Mouse (Mus musculus) midbrain, postnatal 0 days (tissue): ENCODE data around the gene Pms2. TPM values are rescaled to one million over a fixed set of nuclear protein-coding genes. Genes with fewer than 3 reads are reported as not detected.
A peak's percentile ranks its signal among the peaks of the same experiment; 100 is the strongest.

ENCODE experiments used
- ATAC-seq: fragments of 200-750 bp; cut with Nextera tagmentation; 2 replicates; pipeline ENCODE4 v1.8.0; 2017; ENCODE audit warnings: moderate number of reproducible peaks, mild to moderate bottlenecking, moderate TSS enrichment, moderate library complexity; ENCODE audit not compliant: low FRiP score
- DNase-seq: peaks from one replicate; pipeline ENCODE4 v3.0.0-alpha.2; 2015; ENCODE audit warnings: low spot score
- H3K27ac ChIP-seq: fragments of 300-500 bp; sonication (generic); 2 replicates; pipeline ENCODE4 v1.5.1; 2014; ENCODE audit warnings: low read depth, mild to moderate bottlenecking, low read length, mixed read lengths
- H3K27me3 ChIP-seq: fragments of 300-500 bp; sonication (generic); 2 replicates; pipeline ENCODE4 v1.6.1; 2014; ENCODE audit warnings: low read length, control low read depth, mixed read lengths; ENCODE audit not compliant: insufficient read depth
- H3K36me3 ChIP-seq: fragments of 300-500 bp; sonication (generic); 2 replicates; pipeline ENCODE4 v1.6.1; 2014; ENCODE audit warnings: low read length, control low read depth, mixed read lengths; ENCODE audit not compliant: insufficient read depth
- H3K4me1 ChIP-seq: fragments of 300-500 bp; sonication (generic); 2 replicates; pipeline ENCODE4 v1.6.1; 2014; ENCODE audit warnings: mild to moderate bottlenecking, control low read depth, antibody characterized with exemption, low read length, mixed read lengths; ENCODE audit not compliant: insufficient read depth
- H3K4me2 ChIP-seq: fragments of 300-500 bp; sonication (generic); 2 replicates; pipeline ENCODE4 v1.6.1; 2014; ENCODE audit warnings: low read depth, mild to moderate bottlenecking, low read length, mixed read lengths; ENCODE audit not compliant: poor library complexity, severe bottlenecking
- H3K4me3 ChIP-seq: fragments of 300-500 bp; sonication (generic); 2 replicates; pipeline ENCODE4 v1.5.1; 2014; ENCODE audit warnings: low read depth, mild to moderate bottlenecking, low read length, moderate library complexity
- H3K9ac ChIP-seq: fragments of 300-500 bp; sonication (generic); replicated peaks from 2 replicates; pipeline ENCODE4 v1.6.1; 2014; ENCODE audit warnings: mild to moderate bottlenecking, low read length, moderate library complexity, mixed read lengths; ENCODE audit not compliant: poor library complexity, severe bottlenecking
- H3K9me3 ChIP-seq: fragments of 300-500 bp; sonication (generic); 2 replicates; pipeline ENCODE4 v1.6.1; 2016; ENCODE audit warnings: low read length, control low read depth
- CTCF ChIP-seq: IDR thresholded peaks from 2 replicates; pipeline ENCODE4 v1.5.1; 2016; ENCODE audit warnings: antibody characterized with exemption, mild to moderate bottlenecking
- WGBS: fragments of 180-500 bp; shearing (Covaris S2); extraction: QIAGEN DNeasy Blood & Tissue Kit; methylation state at CpG from one replicate; pipeline ENCODE4 v1.1.7; 2014; 5-methylcytosine and 5-hydroxymethylcytosine counted together
- polyA plus RNA-seq: library from polyadenylated mRNA; unstranded; fragments of >200 nt; fragmentation: Nextera tagmentation; extraction: Ambion mirVana; gene quantifications from 2 replicates; pipeline ENCODE4 v1.2.1, GENCODE M21; 2015
- total RNA-seq: library from RNA; depleted of rRNA; stranded (reverse); fragments of >200 nt; gene quantifications from 2 replicates; pipeline ENCODE4 v1.2.3, GENCODE M21; 2014

Gene Pms2
- total and polyA plus RNA-seq, 2 experiments from 2014 or later, result 14.0 to 24.8 TPM

- Histone ChIP-seq H3K9me3 (no peaks in the 10 kb centered on the region), H3K36me3 (peaks cover 49% of the 10 kb centered on the region), H3K4me2 (no peak overlapping the region), H3K27me3 (no peaks in the 10 kb centered on the region), H3K9ac (no peak overlapping the region), H3K4me3 (no peak overlapping the region), H3K4me1 (no peaks in the 10 kb centered on the region), H3K27ac (no peak overlapping the region)
- WGBS, result 71% methylated on average over 9 of the region's 9 CpGs
- ATAC-seq, result no peak
- no peak for DNase-seq
- peak; percentile 25 for TF ChIP-seq CTCF
Observed at GRCm38 (mm10) chr5:143892255-143892886, 17.4 kb upstream of the Pms2 start.

DNA sequence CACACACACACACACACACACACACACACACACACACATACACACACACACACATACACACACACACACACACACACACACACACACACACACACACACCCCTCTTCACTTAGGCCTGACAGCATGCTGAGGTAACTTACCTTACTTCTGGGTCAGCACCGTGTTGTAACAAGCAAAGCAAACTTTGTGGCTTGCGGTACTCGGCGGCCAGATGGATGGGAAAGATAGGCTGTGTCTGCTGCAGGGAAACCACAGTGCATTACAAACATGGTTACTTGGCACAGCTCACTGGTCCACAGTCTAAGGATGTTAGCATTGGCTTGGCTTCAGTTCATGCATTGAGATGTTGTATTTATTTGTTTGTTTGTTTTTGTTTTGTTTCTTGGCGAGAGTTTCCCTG lies 16.4 kb upstream of the Pms2 start:
- no peak overlapping the region for H3K9ac ChIP-seq

GRCm38 (mm10) chr5:143897635-143898330 lies 12.0 kb upstream of the Pms2 start, which contains the start of gene Ankrd61:
TSS of gene Ankrd61 (minus strand) at chr5:143897685.
- Histone ChIP-seq H3K27me3 (no peaks in the 10 kb centered on the region), H3K9me3 (no peaks in the 10 kb centered on the region), H3K27ac (no peak within 1 kb of the TSS), H3K4me2 (no peak within 1 kb of the TSS), H3K9ac (no peak within 1 kb of the TSS), H3K36me3 (peaks cover 52% of the 10 kb centered on the region), H3K4me3 (no peak within 1 kb of the TSS), H3K4me1 (no peaks in the 10 kb centered on the region)
- TF ChIP-seq CTCF, result no peak
- no peak for ATAC-seq
- DNase-seq, result no peak
- 88% methylated on average over 14 of the region's 14 CpGs for WGBS

More for the DNA sequence above, 16.4 kb upstream of the Pms2 start:
- H3K27ac ChIP-seq, result no peak overlapping the region
- no peaks in the 10 kb centered on the region for H3K9me3 ChIP-seq
- no peaks in the 10 kb centered on the region for H3K27me3 ChIP-seq
- H3K36me3 ChIP-seq, result peaks cover 44% of the 10 kb centered on the region
- no peak overlapping the region for H3K4me2 ChIP-seq
- no peak for TF ChIP-seq CTCF
- 72% methylated on average over 5 of the region's 5 CpGs for WGBS
- DNase-seq, result no peak
- ATAC-seq, result no peak
- no peak overlapping the region for H3K4me3 ChIP-seq
- no peaks in the 10 kb centered on the region for H3K4me1 ChIP-seq

- ATAC-seq, result no peak
- no peak for TF ChIP-seq CTCF
- peak; percentile 51 for DNase-seq
- Histone ChIP-seq H3K4me2 (no peak overlapping the region), H3K27ac (no peak overlapping the region), H3K9ac (no peak overlapping the region), H3K4me3 (no peak overlapping the region), H3K4me1 (no peaks in the 10 kb centered on the region), H3K36me3 (peaks cover 79% of the 10 kb centered on the region), H3K27me3 (no peaks in the 10 kb centered on the region), H3K9me3 (no peaks in the 10 kb centered on the region)
- 84% methylated on average over 3 of the region's 3 CpGs for WGBS
Observed at GRCm38 (mm10) chr5:143902111-143902510, 7.7 kb upstream of the Pms2 start.

DNA sequence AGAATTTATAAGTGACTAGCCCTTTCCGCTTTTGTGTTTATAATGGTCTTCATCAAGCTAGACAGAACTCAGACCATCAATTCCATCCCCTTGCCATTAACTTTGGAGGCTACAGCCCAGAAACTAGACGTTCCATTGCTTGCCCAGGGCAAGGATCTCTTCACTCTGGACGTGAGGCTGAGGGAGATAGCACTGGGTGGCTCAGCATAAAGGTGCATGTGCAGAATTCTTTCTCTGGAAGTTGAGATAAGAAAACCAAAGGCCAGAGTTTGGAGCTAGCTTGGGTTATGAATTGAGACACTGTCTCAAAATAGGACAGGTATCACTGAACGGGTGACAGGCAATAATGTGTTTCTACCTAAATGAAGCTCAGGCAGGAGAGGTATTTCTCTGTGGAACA lies 6.0 kb upstream of the Pms2 start:
- Histone ChIP-seq H3K9ac (no peak overlapping the region), H3K9me3 (no peaks in the 10 kb centered on the region), H3K27me3 (no peaks in the 10 kb centered on the region), H3K4me3 (no peak overlapping the region), H3K27ac (no peak overlapping the region), H3K4me1 (0 out of 2 replicates have a peak, but pooled peaks cover 2% of the 10 kb centered on the region), H3K4me2 (no peak overlapping the region), H3K36me3 (peaks cover 69% of the 10 kb centered on the region)
- no peak for DNase-seq
- no peak for ATAC-seq
- TF ChIP-seq CTCF, result no peak
- WGBS, result 90% methylated on average over 4 of the region's 4 CpGs

- 92% methylated on average over 8 of the region's 8 CpGs for WGBS
- no peak overlapping the region for H3K27ac ChIP-seq
- H3K9me3 ChIP-seq, result no peaks in the 10 kb centered on the region
- H3K4me3 ChIP-seq, result no peak overlapping the region
- H3K9ac ChIP-seq, result no peak overlapping the region
- no peak for TF ChIP-seq CTCF
- no peaks in the 10 kb centered on the region for H3K27me3 ChIP-seq
- peaks cover 48% of the 10 kb centered on the region for H3K36me3 ChIP-seq
- ATAC-seq (no peak), DNase-seq (no peak)
- no peak overlapping the region for H3K4me2 ChIP-seq
- peaks cover 11% of the 10 kb centered on the region; the same call in 1 of the 2 replicates for H3K4me1 ChIP-seq
Observed at GRCm38 (mm10) chr5:143906429-143906828, 3.3 kb upstream of the Pms2 start.
